Mouse (Mus musculus) lung, adult 2 months (tissue): ENCODE measurements around the gene Fam72a. TPM values are rescaled to one million over a fixed set of nuclear protein-coding genes. Genes with fewer than 3 reads are reported as not detected.

Experiments
- DNase-seq: peaks from one replicate; pipeline ENCODE4 v3.0.0; 2022
- H3K4me1 ChIP-seq: fragments of 200-500 bp; 2 replicates; pipeline ENCODE4 v1.6.1; 2011; ENCODE audit warnings: low read length; ENCODE audit not compliant: control insufficient read depth, insufficient read depth
- H3K4me3 ChIP-seq: fragments of 200-500 bp; replicated peaks from 2 replicates; pipeline ENCODE3; 2011; ENCODE audit warnings: low read depth, mild to moderate bottlenecking, control low read depth, low read length; ENCODE audit errors: extremely low read depth
- CTCF ChIP-seq: fragments of 200-500 bp; IDR thresholded peaks from 2 replicates; pipeline ENCODE4 v1.5.1; 2011; ENCODE audit warnings: mild to moderate bottlenecking, low read length, control low read depth; ENCODE audit not compliant: insufficient read depth
- POLR2A ChIP-seq: fragments of 200-500 bp; IDR thresholded peaks from 2 replicates; pipeline ENCODE4 v1.6.1; 2011; ENCODE audit warnings: low read depth, mild to moderate bottlenecking, control low read depth, low read length, borderline replicate concordance; ENCODE audit errors: extremely low read depth
- WGBS: fragments of 180-500 bp; shearing (Covaris S2); methylation state at CpG from one replicate; pipeline ENCODE4 v1.1.7; 2018; 5-methylcytosine and 5-hydroxymethylcytosine counted together
- polyA plus RNA-seq: library from polyadenylated mRNA; depleted of rRNA; stranded (reverse); fragments of >200 nt; gene quantifications from 2 replicates; pipeline ENCODE4 v1.2.3, GENCODE M21; 2012

The Fam72a gene
- polyA plus RNA-seq, 1 experiment: 0.38 TPM

DNA sequence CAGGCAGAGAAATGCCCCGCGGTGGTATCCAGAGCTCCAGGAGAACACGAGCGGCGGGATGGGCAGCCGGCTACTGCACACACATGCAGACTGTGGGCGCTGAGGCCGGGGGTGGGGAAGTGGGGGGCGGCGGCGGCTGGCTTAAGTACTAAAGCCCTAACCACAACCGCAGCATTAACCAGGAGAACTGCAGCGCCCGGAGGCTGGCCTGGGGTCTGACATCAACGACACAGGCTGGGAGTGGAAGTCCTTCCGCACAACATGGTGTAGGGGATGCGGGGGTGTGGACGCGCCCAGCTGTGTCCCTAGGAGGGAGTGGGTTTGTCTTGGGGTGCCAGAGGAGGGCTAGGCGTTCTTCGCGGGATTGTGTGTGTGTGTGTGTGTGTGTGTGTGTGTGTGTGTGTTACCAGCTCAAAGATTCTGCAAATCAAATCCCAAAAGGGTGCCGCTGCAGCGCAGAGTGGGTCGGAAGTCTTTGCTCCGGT is 2.6 kb upstream of the Fam72a start:
- TF ChIP-seq POLR2A (peak; percentile 3; the same call in 1 of the 2 replicates), CTCF (no peak)
- H3K4me1 ChIP-seq: peaks cover 22% of the 10 kb centered on the region
- no peak for DNase-seq
- H3K4me3 ChIP-seq: peak overlapping the region; percentile 91
- 3% methylated on average over 26 of the region's 26 CpGs for WGBS

DNA sequence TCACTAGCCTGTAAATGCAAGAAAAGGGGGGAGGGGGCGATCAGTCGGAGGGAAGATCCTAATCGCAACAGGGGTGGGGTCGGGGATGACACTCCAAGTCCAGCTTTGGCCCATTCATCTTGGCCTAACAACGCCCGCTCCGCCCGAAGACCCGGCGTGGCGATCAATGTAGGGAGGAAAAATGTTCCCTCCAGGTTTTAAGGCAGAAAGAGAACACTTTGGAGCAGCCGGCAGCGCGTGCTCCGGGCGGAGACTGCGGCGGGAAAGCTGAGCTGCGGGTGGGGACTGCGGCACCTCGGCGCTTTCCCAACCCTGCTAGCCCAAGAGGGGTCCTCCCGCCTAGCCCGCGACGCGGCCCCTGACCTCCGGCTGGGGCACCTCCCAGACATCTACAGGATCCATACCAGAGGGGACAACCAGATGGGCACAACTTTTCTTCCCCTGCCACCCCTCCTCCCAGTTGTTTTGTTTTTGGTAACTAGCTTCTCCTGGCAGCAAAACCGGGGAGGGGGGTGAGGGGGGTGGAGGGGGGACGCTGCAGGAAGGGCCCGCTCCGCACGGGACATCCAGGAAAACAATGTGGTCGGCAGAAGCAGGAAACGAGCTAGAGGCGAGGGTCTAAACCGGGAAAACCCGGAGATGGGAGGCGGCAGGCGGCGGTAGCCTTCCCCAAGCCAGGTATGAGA is 2.0 kb upstream of the Fam72a start:
- no peak for TF ChIP-seq CTCF
- peak; percentile 2; the same call in 1 of the 2 replicates for TF ChIP-seq POLR2A
- WGBS: under 1% methylated on average over 41 of the region's 41 CpGs
- Histone ChIP-seq H3K4me1 (peaks cover 22% of the 10 kb centered on the region), H3K4me3 (peak overlapping the region; percentile 91)
- DNase-seq: peak; percentile 52

DNA sequence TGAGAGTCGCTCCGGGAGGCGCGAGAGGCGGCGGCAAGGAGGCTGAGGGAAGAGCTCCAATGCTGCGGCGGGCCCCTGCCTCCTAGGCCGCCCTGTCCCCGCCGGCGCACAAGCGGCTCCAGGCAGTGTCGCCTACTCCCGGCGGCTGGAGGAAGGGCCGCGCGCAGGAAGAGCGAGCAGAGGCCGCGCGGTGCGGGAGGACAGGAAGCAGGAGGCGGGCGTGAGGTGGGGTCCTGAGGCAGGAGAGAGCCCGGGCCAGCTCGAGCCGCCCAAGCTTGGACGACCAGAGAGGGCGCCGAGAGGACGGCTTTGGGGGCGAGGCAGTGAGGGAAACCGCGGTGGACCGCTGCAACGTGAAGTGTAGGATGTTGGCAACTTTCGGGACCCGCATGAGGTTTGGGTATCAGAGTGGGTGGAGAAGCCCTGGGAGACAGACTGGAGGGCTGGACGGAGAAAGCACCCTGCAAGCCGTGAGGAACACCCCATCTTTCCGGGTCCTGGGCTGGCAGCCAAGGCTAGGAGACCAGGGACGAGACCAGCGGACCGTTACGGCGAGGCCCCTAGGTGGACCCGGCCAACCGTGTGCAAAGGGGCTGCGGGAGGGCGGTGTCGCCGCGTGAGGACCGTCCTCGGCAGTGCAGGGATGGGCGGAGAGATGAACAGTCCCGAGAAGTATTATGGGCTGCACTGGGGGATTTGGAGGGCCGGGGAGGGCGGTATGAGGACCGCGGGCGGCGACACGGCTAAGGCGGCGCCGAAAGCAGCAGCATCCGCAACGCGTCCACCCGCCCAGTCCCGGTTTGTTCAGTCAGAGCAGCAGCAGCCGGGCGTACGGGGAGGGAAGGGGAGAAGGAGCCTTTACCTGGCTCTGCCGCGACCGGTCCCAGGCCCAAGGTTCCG is 1.1 kb upstream of the Fam72a start:
- TF ChIP-seq POLR2A (peak; percentile 5; the same call in 1 of the 2 replicates), CTCF (no peak)
- WGBS: under 1% methylated on average over 80 of the region's 81 CpGs

DNA sequence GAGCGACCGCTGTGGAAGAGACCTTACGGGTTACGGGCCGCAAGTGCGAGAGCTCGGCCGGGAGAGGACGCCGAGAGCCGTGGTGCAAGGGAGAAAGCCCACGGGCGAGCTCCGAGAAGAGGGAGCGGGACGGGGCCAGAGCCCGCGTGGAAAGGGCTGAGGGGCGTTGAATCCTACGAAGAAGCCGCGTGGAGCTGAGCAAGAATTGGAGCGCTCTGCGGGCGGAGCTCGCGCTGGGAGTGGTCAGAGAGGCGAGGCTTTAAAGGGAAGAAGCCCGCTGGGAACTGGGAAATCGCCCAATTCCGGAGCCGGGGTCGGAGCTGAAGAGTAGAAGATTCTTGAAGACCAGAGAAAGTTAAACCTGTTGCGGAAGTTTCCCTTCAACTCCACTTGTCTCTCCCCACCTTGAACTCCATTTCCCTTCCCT is 391 bp downstream of the Fam72a start:
- TF ChIP-seq CTCF: no peak
- no peak for TF ChIP-seq POLR2A
- H3K4me1 ChIP-seq: peaks cover 16% of the 10 kb centered on the region
- WGBS: under 1% methylated on average over 34 of the region's 34 CpGs
- peak overlapping the region; percentile 88 for H3K4me3 ChIP-seq
- DNase-seq: no peak

More for the DNA sequence above, 1.1 kb upstream of the Fam72a start:
- DNase-seq: no peak
- H3K4me3 ChIP-seq: peak overlapping the region; percentile 91
- peaks cover 22% of the 10 kb centered on the region for H3K4me1 ChIP-seq

DNA sequence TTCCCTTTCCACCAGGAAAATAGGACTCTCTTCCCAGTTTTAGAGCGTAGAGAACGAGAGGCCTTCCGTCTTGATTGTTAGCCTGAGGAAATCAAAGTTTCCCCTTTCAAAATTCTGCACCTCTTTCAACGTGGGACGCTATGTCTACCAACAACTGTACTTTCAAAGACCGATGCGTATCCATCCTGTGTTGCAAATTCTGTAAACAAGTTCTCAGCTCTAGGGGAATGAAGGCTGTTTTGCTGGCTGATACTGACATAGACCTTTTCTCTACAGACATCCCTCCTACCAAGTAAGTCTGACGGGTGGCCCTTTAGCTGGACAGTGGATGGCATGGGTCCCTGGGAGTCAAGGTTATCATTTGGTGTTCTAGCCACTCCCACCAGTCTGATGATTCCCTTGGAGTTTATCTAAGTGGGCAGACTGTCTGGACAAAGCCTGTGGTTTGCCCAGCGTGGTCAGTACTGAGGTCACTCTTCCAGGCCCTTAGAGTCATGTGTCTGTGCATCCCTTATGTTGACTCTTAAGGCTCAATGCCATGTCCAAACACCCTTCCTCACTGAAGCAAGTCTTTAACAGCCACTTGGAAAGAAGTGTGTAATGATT is 961 bp downstream of the Fam72a start:
- no peak for TF ChIP-seq CTCF
- no peak for TF ChIP-seq POLR2A
- DNase-seq: no peak
- Histone ChIP-seq H3K4me1 (peaks cover 15% of the 10 kb centered on the region), H3K4me3 (peak overlapping the region; percentile 88)
- 3% methylated on average over 9 of the region's 9 CpGs for WGBS

DNA sequence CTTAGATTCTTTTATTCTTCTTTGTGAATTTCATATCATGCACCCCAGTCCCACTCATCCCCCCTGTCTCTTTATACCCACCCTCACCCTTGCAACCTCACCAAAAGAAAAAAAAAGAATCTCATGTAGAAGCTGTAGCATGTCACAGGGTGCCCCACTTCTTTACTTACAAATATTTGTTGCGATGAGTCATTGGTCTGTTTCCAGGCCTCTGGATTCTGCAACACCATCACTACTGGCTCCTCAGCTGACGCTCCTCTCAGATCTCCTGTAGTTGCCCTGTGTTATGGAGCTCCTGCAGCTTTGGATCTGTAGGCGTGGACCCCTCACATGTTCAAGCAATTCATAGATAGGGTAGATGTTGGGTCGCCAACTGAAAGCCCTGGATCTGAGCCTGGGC is 12.1 kb downstream of the Fam72a start:
- Histone ChIP-seq H3K4me3 (no peak overlapping the region), H3K4me1 (no peaks in the 10 kb centered on the region)
- WGBS: 81% methylated on average over 4 of the region's 4 CpGs
- TF ChIP-seq CTCF (no peak), POLR2A (no peak)
- DNase-seq: no peak

DNA sequence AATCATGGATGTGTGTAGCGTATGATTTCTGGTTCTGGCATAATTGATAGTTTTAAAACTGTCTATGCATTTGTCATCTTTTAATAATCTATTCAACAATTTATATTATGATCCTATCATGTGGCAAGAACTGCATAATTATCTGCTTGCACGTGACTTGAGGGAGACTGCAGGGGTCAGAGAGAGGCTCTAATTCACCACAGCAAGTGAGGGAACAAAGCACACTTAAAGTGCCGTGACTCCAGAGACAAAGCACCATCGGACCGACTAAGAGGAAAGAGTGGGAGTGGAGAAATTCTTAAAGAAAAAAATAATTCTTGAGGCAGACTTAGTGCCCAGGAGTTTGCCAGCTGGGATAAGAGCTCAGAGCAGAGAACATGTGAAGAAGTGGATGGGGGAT is 13.1 kb downstream of the Fam72a start:
- no peak overlapping the region for H3K4me3 ChIP-seq
- H3K4me1 ChIP-seq: no peaks in the 10 kb centered on the region
- 81% methylated on average over 5 of the region's 5 CpGs for WGBS
- TF ChIP-seq CTCF (no peak), POLR2A (no peak)
- DNase-seq: no peak

DNA sequence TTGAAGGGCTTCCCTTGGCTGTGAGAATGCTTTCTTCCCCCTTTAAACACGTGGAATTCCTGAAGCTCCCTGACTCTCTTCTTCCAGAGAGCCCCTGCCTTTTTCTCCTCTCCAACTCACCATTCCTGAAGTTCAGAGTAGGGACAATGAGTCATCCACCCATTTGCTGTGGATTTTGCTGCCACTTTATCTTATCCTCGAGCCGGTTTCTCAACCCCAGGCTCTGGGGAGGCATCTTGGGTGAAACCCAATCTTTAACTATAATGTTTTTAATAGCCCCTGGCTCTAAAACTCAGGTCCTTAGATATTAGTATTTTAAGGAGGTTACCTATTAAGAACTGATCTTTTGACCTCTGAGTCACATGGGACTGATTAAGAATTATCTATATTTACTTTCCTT is 13.7 kb downstream of the Fam72a start:
- H3K4me3 ChIP-seq: no peak overlapping the region
- TF ChIP-seq POLR2A (no peak), CTCF (no peak)
- no peak for DNase-seq
- 53% methylated on average over 3 of the region's 3 CpGs for WGBS
- no peaks in the 10 kb centered on the region for H3K4me1 ChIP-seq

DNA sequence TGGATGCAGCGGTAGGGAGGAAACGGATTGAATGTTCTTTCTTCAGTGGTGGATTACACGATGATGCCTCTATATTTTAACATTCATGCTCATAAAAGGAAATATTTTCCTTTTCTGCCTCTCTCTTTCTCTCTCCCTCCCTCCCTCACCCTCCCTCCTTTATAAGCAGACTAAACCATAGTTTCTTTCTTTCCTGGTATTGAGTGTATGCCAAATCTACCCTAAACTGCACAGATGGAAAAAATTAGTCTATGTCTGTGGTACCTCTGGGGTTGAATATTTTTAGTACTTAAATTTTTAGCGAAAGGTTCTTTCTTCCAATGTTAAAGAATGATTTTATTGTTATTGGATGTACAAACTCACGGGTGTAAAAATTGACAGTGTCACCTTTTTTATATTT is 14.2 kb downstream of the Fam72a start:
- Histone ChIP-seq H3K4me3 (no peak overlapping the region), H3K4me1 (no peaks in the 10 kb centered on the region)
- no peak for DNase-seq
- WGBS: 89% methylated on average over 5 of the region's 5 CpGs
- TF ChIP-seq CTCF (no peak), POLR2A (no peak)
